Mouse (Mus musculus): Measurements from ENCODE around the gene Samd11. TPM values are rescaled to one million over a fixed set of nuclear protein-coding genes. Genes with fewer than 3 reads are reported as not detected.
A peak's percentile ranks its signal among the peaks of the same experiment; 100 is the strongest.

Samd11 gene
- polyA plus RNA-seq, 1 experiment from 2014 or later, result 1.2 TPM

DNA sequence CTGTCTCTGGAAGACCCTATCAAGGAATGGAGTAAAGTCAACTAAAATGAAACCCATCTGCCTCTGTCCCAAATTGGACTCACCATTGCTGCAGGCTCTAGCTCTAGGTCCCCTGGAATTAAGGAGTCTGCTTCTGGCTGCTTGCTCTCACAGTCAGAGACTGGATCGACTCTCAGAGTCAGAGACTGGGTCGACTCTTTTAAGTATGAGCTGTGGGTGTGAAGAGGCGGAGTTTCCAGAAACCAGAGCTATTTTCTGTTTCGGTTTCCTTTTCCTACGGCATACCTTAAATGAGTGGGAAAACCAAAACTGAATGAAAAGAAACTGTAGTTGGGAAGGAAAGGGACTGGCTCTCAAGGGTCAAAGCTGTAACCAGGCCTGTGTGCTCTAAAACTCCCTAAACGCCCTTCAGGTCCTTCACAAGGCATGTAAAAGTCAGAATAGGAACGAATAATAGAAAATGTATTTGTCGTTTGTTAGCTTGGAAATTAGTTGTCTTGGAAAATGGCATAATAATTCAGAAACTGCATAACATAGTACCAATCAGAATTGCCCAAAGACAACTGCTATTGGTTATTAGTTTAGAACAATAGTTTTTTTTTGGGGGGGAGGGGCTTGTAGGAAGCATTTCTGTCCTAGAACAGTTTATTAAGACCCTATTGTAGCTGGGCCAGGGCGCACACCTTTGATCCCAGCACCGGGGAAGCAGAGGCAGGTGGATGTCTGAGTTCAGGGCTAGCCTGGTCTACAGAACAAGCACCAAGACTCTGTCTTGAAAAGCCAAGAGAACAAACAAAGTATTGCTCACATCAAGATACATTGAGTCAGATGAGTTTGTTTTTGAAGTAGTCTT, 54.6 kb downstream of the Samd11 start, which contains the start of gene Isg15:
Gene Isg15 (minus strand): TSS at position 196 of the 853 bp plus-strand sequence.
- Histone ChIP-seq H3K27ac (ENCODE audit: low read length) (no peak within 1 kb of the TSS), H3K9ac (ENCODE audit: low read depth, low read length) (no peak within 1 kb of the TSS), H3K4me2 (ENCODE audit: low read depth, low read length) (peak within 1 kb of the TSS; percentile 36; the same call in 1 of the 2 replicates), H3K4me1 (ENCODE audit: control insufficient read depth, insufficient read depth, low read length) (peaks cover 20% of the 10 kb centered on the region), H3K9me3 (ENCODE audit: control insufficient read depth, low read length) (no peaks in the 10 kb centered on the region), H3K4me3 (ENCODE audit: low read length) (no peak within 1 kb of the TSS), H3K27me3 (replicated peaks; ENCODE audit: control insufficient read depth, insufficient read depth, low read length) (peaks cover 23% of the 10 kb centered on the region), H3K36me3 (ENCODE audit: control insufficient read depth, insufficient read depth, low read length) (no peaks in the 10 kb centered on the region)
- no peak for ATAC-seq
- WGBS, result 58% methylated on average over 10 of the region's 10 CpGs

- Histone ChIP-seq H3K27ac (ENCODE audit: low read length) (peak overlapping the region; percentile 90), H3K4me2 (ENCODE audit: low read depth, low read length) (peak overlapping the region; percentile 71), H3K9ac (ENCODE audit: low read depth, low read length) (peak overlapping the region; percentile 69), H3K4me3 (ENCODE audit: low read length) (peak overlapping the region; percentile 60), H3K4me1 (ENCODE audit: control insufficient read depth, insufficient read depth, low read length) (peaks cover 39% of the 10 kb centered on the region), H3K9me3 (ENCODE audit: control insufficient read depth, low read length) (no peaks in the 10 kb centered on the region), H3K36me3 (ENCODE audit: control insufficient read depth, insufficient read depth, low read length) (no peaks in the 10 kb centered on the region), H3K27me3 (replicated peaks; ENCODE audit: control insufficient read depth, insufficient read depth, low read length) (peaks cover 3% of the 10 kb centered on the region; the same call in 1 of the 2 replicates)
- WGBS, result under 1% methylated on average over 26 of the region's 26 CpGs
- peak; percentile 89 for ATAC-seq
These were observed 57.6 kb downstream of the Samd11 start for GRCm38 (mm10) chr4:156197829-156198205.

GRCm38 (mm10) chr4:156197131-156197828, 58.2 kb downstream of the Samd11 start, which contains the start of gene Agrn:
Gene Agrn, minus strand, starts transcription at chr4:156197488.
- H3K4me1 ChIP-seq (ENCODE audit: control insufficient read depth, insufficient read depth, low read length), result peaks cover 39% of the 10 kb centered on the region
- peak within 1 kb of the TSS; percentile 93 for H3K4me3 ChIP-seq (ENCODE audit: low read length)
- H3K9me3 ChIP-seq (ENCODE audit: control insufficient read depth, low read length), result no peaks in the 10 kb centered on the region
- H3K27me3 ChIP-seq (replicated peaks; ENCODE audit: control insufficient read depth, insufficient read depth, low read length), result no peaks in the 10 kb centered on the region
- 0% methylated on average over 18 of the region's 88 CpGs for WGBS
- ATAC-seq, result peak; percentile 80
- H3K9ac ChIP-seq (ENCODE audit: low read depth, low read length), result peak within 1 kb of the TSS; percentile 89
- peak within 1 kb of the TSS; percentile 90 for H3K27ac ChIP-seq (ENCODE audit: low read length)
- no peaks in the 10 kb centered on the region for H3K36me3 ChIP-seq (ENCODE audit: control insufficient read depth, insufficient read depth, low read length)
- peak within 1 kb of the TSS; percentile 86 for H3K4me2 ChIP-seq (ENCODE audit: low read depth, low read length)

Small RNA genes within 50 kb of the gene (microRNA-seq; reads per million reads assigned to microRNA genes)
- gene Mir7658, result 3.0 reads per million, percentile 7 among the genes with 10 or more reads in this experiment

Other genes with a start within 250 kb of the Samd11 start
- 0.55 and 0.86 TPM in 2 replicates for gene Tnfrsf4, start 241.8 kb downstream of the Samd11 start, polyA plus RNA-seq (2015; fragmentation: Nextera tagmentation; extraction: Ambion mirVana)
- 1.0 and 1.4 TPM in 2 replicates for gene Tnfrsf18, start 229.5 kb downstream of the Samd11 start, polyA plus RNA-seq (2015; fragmentation: Nextera tagmentation; extraction: Ambion mirVana)
- gene Ttll10, start 196.2 kb downstream of the Samd11 start, polyA plus RNA-seq (2015; fragmentation: Nextera tagmentation; extraction: Ambion mirVana), result 4.2 and 4.7 TPM in 2 replicates
- gene 9430015G10Rik, start 145.7 kb downstream of the Samd11 start, polyA plus RNA-seq (2015; fragmentation: Nextera tagmentation; extraction: Ambion mirVana), result 21.4 and 22.3 TPM in 2 replicates
- 0.09 and 0.10 TPM in 2 replicates for gene Rnf223, start 125.1 kb downstream of the Samd11 start, polyA plus RNA-seq (2015; fragmentation: Nextera tagmentation; extraction: Ambion mirVana)
- 35.9 and 38.0 TPM in 2 replicates for gene Agrn, start 58.2 kb downstream of the Samd11 start, polyA plus RNA-seq (2015; fragmentation: Nextera tagmentation; extraction: Ambion mirVana)
- 1.8 and 2.9 TPM in 2 replicates for gene Isg15, start 54.8 kb downstream of the Samd11 start, polyA plus RNA-seq (2015; fragmentation: Nextera tagmentation; extraction: Ambion mirVana)
- gene AW011738, start 52.4 kb downstream of the Samd11 start, polyA plus RNA-seq (2015; fragmentation: Nextera tagmentation; extraction: Ambion mirVana), result 2.1 and 2.3 TPM in 2 replicates
- 0.20 and 0.35 TPM in 2 replicates for gene Perm1, start 39.8 kb downstream of the Samd11 start, polyA plus RNA-seq (2015; fragmentation: Nextera tagmentation; extraction: Ambion mirVana)
- gene Plekhn1, start 20.8 kb downstream of the Samd11 start, polyA plus RNA-seq (2015; fragmentation: Nextera tagmentation; extraction: Ambion mirVana), result 11.7 and 13.8 TPM in 2 replicates
- 63.9 and 69.1 TPM in 2 replicates for gene Noc2l, start 19.6 kb downstream of the Samd11 start, polyA plus RNA-seq (2015; fragmentation: Nextera tagmentation; extraction: Ambion mirVana)
- gene Vmn2r-ps159, start 75.4 kb upstream of the Samd11 start, polyA plus RNA-seq (2015; fragmentation: Nextera tagmentation; extraction: Ambion mirVana), result not detected in 2 replicates